Mouse (Mus musculus): ENCODE measurements around the gene Paqr4. TPM values are rescaled to one million over a fixed set of nuclear protein-coding genes. Genes with fewer than 3 reads are reported as not detected.
"Not testable (repeated sequence)": the region's sequence is repeated elsewhere in the genome, so short reads cannot be mapped to it uniquely, and the experiment has no call there.

The Paqr4 gene
- 10 to 100 TPM; 20.0 to 28.5 TPM for total RNA-seq (2021)

- no peak for DNase-seq
- intact Hi-C loops (cut with DNase I) = loop anchor here (1.0 kb wide), 1 partner anchor 14 kb away; the partner anchor contains the start of gene Pkmyt1
Measured at GRCm38 (mm10) chr17:23740598-23741021, at the start of gene Paqr4. Paqr4 (minus strand) TSS chr17:23740867.

GRCm38 (mm10) chr17:23789749-23790268 is 49.1 kb upstream of the Paqr4 start:
- no peak for DNase-seq
- intact Hi-C loops (cut with DNase I) = loop anchor here (2.0 to 5.0 kb wide), 2 partner anchors 17 to 37 kb away; partner anchors contain the start of gene Elob

GRCm38 (mm10) chr17:23788973-23789372 is 48.3 kb upstream of the Paqr4 start:
- intact Hi-C loops (cut with DNase I) = loop anchor here (2.0 kb wide), 1 partner anchor 16 kb away; no protein-coding TSS in a partner anchor
- no peak for DNase-seq

- no peak for DNase-seq
- intact Hi-C loops (cut with DNase I) = no loop called here
Measured at GRCm38 (mm10) chr17:23786510-23786931, 45.9 kb upstream of the Paqr4 start.

GRCm38 (mm10) chr17:23785561-23786471 is 45.1 kb upstream of the Paqr4 start, which contains the start of gene Flywch2:
Flywch2 (minus strand) TSS chr17:23786081.
- intact Hi-C loops (cut with DNase I) = no loop called here
- DNase-seq = peak; percentile 59 to 60

- no peak for DNase-seq
- intact Hi-C loops (cut with DNase I) = no loop called here
Measured at GRCm38 (mm10) chr17:23783352-23783751, 42.7 kb upstream of the Paqr4 start.

GRCm38 (mm10) chr17:23778447-23778846 is 37.8 kb upstream of the Paqr4 start:
- no peak for DNase-seq
- intact Hi-C loops (cut with DNase I) = no loop called here

- intact Hi-C loops (cut with DNase I) = no loop called here
- no peak for DNase-seq
Measured at GRCm38 (mm10) chr17:23777141-23777540, 36.5 kb upstream of the Paqr4 start.

GRCm38 (mm10) chr17:23776216-23776615 is 35.5 kb upstream of the Paqr4 start:
- intact Hi-C loops (cut with DNase I) = no loop called here
- DNase-seq = no peak

GRCm38 (mm10) chr17:23774090-23774489 is 33.4 kb upstream of the Paqr4 start:
- peak; percentile 78 to 81 for DNase-seq

GRCm38 (mm10) chr17:23773676-23774075 is 33.0 kb upstream of the Paqr4 start:
- intact Hi-C loops (cut with DNase I) = loop anchor here (2.0 to 5.0 kb wide), 5 partner anchors 15 to 187 kb away; partner anchors contain the start of gene Prss32
- DNase-seq = no peak

More at GRCm38 (mm10) chr17:23774090-23774489, 33.4 kb upstream of the Paqr4 start:
- intact Hi-C loops (cut with DNase I) = loop anchor here (2.0 to 5.0 kb wide), 4 partner anchors 69 to 187 kb away; partner anchors contain the start of gene Prss32

GRCm38 (mm10) chr17:23772219-23772556 is 31.5 kb upstream of the Paqr4 start:
- DNase-seq = not testable (repeated sequence)
- intact Hi-C loops (cut with DNase I) = loop anchor here (2.0 to 5.0 kb wide), 2 partner anchors 17 to 100 kb away; no protein-coding TSS in a partner anchor

- DNase-seq = peak; percentile 97
- intact Hi-C loops (cut with DNase I) = loop anchor here (1.0 to 5.0 kb wide), 4 partner anchors 17 to 101 kb away; partner anchors contain the start of gene Elob
Measured at GRCm38 (mm10) chr17:23771284-23772218, 30.9 kb upstream of the Paqr4 start, which contains the start of gene Flywch1. Flywch1 (minus strand) TSS chr17:23771602.

GRCm38 (mm10) chr17:23770896-23771283 is 30.2 kb upstream of the Paqr4 start:
- DNase-seq = no peak
- intact Hi-C loops (cut with DNase I) = loop anchor here (1.0 to 5.0 kb wide), 3 partner anchors 20 to 101 kb away; partner anchors contain the start of gene Elob

- intact Hi-C loops (cut with DNase I) = loop anchor here (2.0 to 5.0 kb wide), 2 partner anchors 20 to 102 kb away; no protein-coding TSS in a partner anchor
- DNase-seq = no peak
Measured at GRCm38 (mm10) chr17:23770493-23770892, 29.8 kb upstream of the Paqr4 start.

GRCm38 (mm10) chr17:23762976-23763375 is 22.3 kb upstream of the Paqr4 start:
- no peak for DNase-seq
- intact Hi-C loops (cut with DNase I) = no loop called here

- DNase-seq = no peak
- intact Hi-C loops (cut with DNase I) = no loop called here
Measured at GRCm38 (mm10) chr17:23761155-23761554, 20.5 kb upstream of the Paqr4 start.

GRCm38 (mm10) chr17:23760231-23760630 is 19.6 kb upstream of the Paqr4 start:
- intact Hi-C loops (cut with DNase I) = no loop called here
- no peak for DNase-seq

- intact Hi-C loops (cut with DNase I) = no loop called here
Measured at GRCm38 (mm10) chr17:23758801-23759200, 18.1 kb upstream of the Paqr4 start.

GRCm38 (mm10) chr17:23757581-23757980 is 16.9 kb upstream of the Paqr4 start:
- DNase-seq = no peak
- intact Hi-C loops (cut with DNase I) = no loop called here

More at GRCm38 (mm10) chr17:23758801-23759200, 18.1 kb upstream of the Paqr4 start:
- no peak for DNase-seq
